Mouse (Mus musculus) embryonic facial prominence, embryonic 11.5 days (tissue): ENCODE results near the gene Trpc7. TPM values are rescaled to one million over a fixed set of nuclear protein-coding genes. Genes with fewer than 3 reads are reported as not detected.
A peak's percentile ranks its signal among the peaks of the same experiment; 100 is the strongest.

Experiments used
- ATAC-seq: fragments of 200-750 bp; cut with Nextera tagmentation; replicated peaks from 2 replicates; pipeline ENCODE4 v1.8.0; 2017; ENCODE audit warnings: low read depth; ENCODE audit not compliant: insufficient number of reproducible peaks, low FRiP score, low TSS enrichment
- DNase-seq: peaks from one replicate; pipeline ENCODE4 v3.0.0-alpha.2; 2015; ENCODE audit warnings: low spot score
- H3K27ac ChIP-seq: fragments of 300-500 bp; sonication (generic); replicated peaks from 2 replicates; pipeline ENCODE4 v1.5.1; 2014; ENCODE audit warnings: mild to moderate bottlenecking, low read depth, low read length, control low read depth
- H3K27me3 ChIP-seq: fragments of 300-500 bp; sonication (generic); 2 replicates; pipeline ENCODE4 v1.6.1; 2014; ENCODE audit warnings: mild to moderate bottlenecking, low read length, moderate library complexity, mixed read lengths; ENCODE audit not compliant: control insufficient read depth, insufficient read depth
- H3K36me3 ChIP-seq: fragments of 300-500 bp; sonication (generic); replicated peaks from 2 replicates; pipeline ENCODE4 v1.6.1; 2014; ENCODE audit warnings: low read depth, mild to moderate bottlenecking, low read length, moderate library complexity, mixed read lengths; ENCODE audit not compliant: control insufficient read depth, insufficient read depth
- H3K4me1 ChIP-seq: fragments of 300-500 bp; sonication (generic); 2 replicates; pipeline ENCODE4 v1.6.1; 2014; ENCODE audit warnings: low read length, mixed read lengths; ENCODE audit not compliant: control insufficient read depth, insufficient read depth
- H3K4me2 ChIP-seq: fragments of 300-500 bp; sonication (generic); 2 replicates; pipeline ENCODE4 v1.6.1; 2014; ENCODE audit warnings: low read depth, mild to moderate bottlenecking, control low read depth, low read length, moderate library complexity
- H3K4me3 ChIP-seq: fragments of 300-500 bp; sonication (generic); 2 replicates; pipeline ENCODE4 v1.5.1; 2014; ENCODE audit warnings: low read depth, low read length, control low read depth
- H3K9ac ChIP-seq: fragments of 300-500 bp; sonication (generic); replicated peaks from 2 replicates; pipeline ENCODE4 v1.6.1; 2014; ENCODE audit warnings: mild to moderate bottlenecking, control low read depth, low read length
- H3K9me3 ChIP-seq: fragments of 300-500 bp; sonication (generic); replicated peaks from 2 replicates; pipeline ENCODE4 v1.6.1; 2016; ENCODE audit warnings: mild to moderate bottlenecking, low read length, inconsistent platforms, mixed read lengths; ENCODE audit not compliant: control insufficient read depth
- WGBS: fragments of 180-500 bp; shearing (Covaris S2); extraction: QIAGEN DNeasy Blood & Tissue Kit; methylation state at CpG from one replicate; pipeline ENCODE4 v1.1.7; 2014; 5-methylcytosine and 5-hydroxymethylcytosine counted together
- polyA plus RNA-seq: library from polyadenylated mRNA; unstranded; fragments of >200 nt; fragmentation: Nextera tagmentation; extraction: Ambion mirVana; gene quantifications from 2 replicates; pipeline ENCODE4 v1.2.1, GENCODE M21; 2014

The Trpc7 gene
- polyA plus RNA-seq, 1 experiment from 2014 or later = 0.06 TPM

DNA sequence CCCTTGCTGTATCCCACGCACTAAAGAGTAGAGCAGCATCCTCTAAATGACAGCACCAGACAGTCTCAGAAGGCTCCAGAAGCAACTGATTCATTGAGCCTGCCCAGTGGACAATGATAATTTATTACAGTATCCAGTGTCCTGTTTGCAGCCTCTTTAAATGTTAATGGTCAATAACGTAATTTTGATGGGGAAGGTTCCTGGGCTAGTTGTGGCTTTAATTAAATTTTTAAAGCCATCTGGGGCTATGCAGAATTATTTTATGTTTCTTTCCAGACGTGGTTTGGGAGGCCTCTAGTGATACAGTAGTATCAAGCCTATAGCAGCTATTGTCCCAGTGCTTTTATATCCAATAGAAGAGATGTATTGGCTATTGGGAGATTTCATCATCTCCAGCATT lies 49.9 kb downstream of the Trpc7 start:
- no peak overlapping the region for H3K4me3 ChIP-seq
- H3K27ac ChIP-seq = no peak overlapping the region
- ATAC-seq = no peak
- H3K4me2 ChIP-seq = no peak overlapping the region
- H3K9me3 ChIP-seq = no peaks in the 10 kb centered on the region
- no peaks in the 10 kb centered on the region for H3K27me3 ChIP-seq
- 78% methylated on average over 3 of the region's 3 CpGs for WGBS
- no peaks in the 10 kb centered on the region for H3K4me1 ChIP-seq
- no peak for DNase-seq
- no peaks in the 10 kb centered on the region for H3K36me3 ChIP-seq
- H3K9ac ChIP-seq = no peak overlapping the region

DNA sequence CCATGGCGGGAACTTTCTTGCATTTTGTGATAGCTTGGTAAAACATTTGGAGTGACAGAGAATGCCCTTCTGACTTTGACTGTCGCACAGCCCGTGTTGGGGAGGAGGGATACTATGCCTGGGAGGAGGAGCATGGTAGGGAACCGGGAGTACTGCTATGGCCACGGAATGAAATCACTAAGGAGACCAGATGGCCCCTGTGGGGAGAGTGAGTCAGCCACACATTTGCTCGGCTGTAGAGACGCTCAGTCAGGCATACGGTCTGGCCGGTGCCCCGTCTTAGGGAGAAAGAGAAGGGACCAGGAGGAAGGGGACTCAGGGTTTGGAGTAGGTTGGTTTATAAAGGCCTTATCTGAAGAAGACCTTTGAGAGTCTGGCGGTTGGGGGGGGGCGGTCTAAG lies 80.3 kb downstream of the Trpc7 start:
- no peak overlapping the region for H3K9ac ChIP-seq
- ATAC-seq = no peak
- WGBS = 89% methylated on average over 12 of the region's 12 CpGs
- H3K36me3 ChIP-seq = no peaks in the 10 kb centered on the region
- H3K9me3 ChIP-seq = no peaks in the 10 kb centered on the region
- no peaks in the 10 kb centered on the region for H3K4me1 ChIP-seq
- no peak overlapping the region for H3K4me2 ChIP-seq
- DNase-seq = no peak
- no peak overlapping the region for H3K4me3 ChIP-seq
- H3K27ac ChIP-seq = no peak overlapping the region
- no peaks in the 10 kb centered on the region for H3K27me3 ChIP-seq

DNA sequence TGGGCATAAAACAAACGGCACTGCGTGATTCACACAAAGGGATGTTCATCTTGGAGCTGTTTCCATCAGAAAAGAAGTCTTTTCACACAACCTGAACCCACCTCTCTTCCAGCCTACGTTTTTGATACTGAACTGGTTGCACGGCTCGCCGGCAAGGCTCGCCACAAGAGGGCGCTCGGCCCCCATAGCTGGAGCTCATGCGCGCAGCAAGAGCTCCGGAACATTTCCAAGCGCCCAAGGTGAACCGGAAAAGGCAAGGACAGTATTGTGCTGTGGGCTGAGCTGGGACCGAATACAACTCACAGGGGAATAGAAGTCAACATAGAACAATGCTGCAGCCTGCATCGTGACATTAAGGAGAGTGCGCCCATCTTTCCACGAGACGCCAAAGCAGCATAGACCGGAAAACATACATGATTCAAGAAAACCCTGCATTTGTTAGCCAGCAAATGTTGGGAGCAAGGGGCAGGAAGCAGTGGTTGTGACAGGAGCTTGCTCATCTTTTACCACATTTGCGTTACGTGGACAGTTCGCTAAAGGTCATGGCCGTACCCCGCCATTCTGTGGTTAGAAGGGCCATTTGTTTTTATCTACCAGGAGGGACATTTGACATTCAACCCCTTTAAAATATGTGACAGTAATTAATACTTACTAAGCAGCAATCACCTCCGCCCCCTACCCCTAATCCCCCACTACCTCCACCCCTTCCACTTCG lies 88.9 kb downstream of the Trpc7 start:
- Histone ChIP-seq H3K4me3 (no peak overlapping the region), H3K9me3 (no peaks in the 10 kb centered on the region), H3K4me1 (no peaks in the 10 kb centered on the region), H3K27me3 (no peaks in the 10 kb centered on the region), H3K4me2 (peak overlapping the region; percentile 34; the same call in 1 of the 2 replicates), H3K27ac (no peak overlapping the region), H3K36me3 (no peaks in the 10 kb centered on the region), H3K9ac (no peak overlapping the region; the same call in 1 of the 2 replicates)
- ATAC-seq (no peak), DNase-seq (peak; percentile 93)
- 11% methylated on average over 27 of the region's 27 CpGs for WGBS

DNA sequence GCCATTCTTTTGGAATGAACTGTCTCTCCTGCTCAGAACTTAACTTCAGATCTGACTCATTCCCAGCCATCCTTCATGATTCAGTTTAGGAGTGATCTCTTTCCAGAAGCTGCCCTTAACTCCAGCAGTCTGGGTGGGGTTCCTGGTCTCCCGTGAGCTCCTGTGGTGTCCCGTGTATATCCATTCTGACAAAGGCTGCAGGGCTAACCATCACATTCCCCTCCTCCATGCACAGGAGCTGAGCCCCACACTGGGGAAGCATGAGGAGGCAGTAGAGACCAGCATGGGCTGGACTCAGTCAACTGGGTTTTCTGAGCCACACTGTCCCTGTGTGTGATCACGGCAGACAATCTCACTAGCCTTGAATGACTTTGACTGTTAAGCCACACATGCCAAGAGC lies 90.7 kb downstream of the Trpc7 start:
- ATAC-seq (no peak), DNase-seq (no peak)
- no peaks in the 10 kb centered on the region for H3K27me3 ChIP-seq
- 76% methylated on average over 3 of the region's 3 CpGs for WGBS
- no peaks in the 10 kb centered on the region for H3K36me3 ChIP-seq
- no peak overlapping the region for H3K4me2 ChIP-seq
- no peak overlapping the region for H3K4me3 ChIP-seq
- H3K4me1 ChIP-seq = no peaks in the 10 kb centered on the region
- H3K9ac ChIP-seq = no peak overlapping the region
- H3K9me3 ChIP-seq = no peaks in the 10 kb centered on the region
- H3K27ac ChIP-seq = no peak overlapping the region

DNA sequence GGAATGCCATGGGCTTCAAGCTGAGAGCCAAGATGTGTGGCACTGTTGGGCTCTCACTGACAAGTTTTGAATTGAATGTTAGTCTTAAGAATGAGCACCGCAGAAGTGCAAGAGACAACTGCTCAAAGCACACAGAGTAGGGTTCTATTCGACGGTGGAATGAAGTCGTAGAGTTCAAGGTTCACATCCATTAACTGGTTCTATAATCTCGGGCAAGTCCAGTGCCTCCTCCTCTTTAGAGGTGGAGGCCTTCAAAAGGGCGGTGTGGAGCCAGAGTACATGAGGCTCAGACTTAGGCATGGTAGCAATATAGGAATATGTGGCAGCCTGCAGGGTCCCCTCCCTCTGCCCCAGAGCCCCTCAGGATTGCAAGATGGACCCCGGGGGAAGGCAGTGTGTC lies 98.3 kb downstream of the Trpc7 start:
- H3K27ac ChIP-seq = no peak overlapping the region
- H3K27me3 ChIP-seq = no peaks in the 10 kb centered on the region
- no peaks in the 10 kb centered on the region for H3K9me3 ChIP-seq
- no peak overlapping the region for H3K4me3 ChIP-seq
- no peaks in the 10 kb centered on the region for H3K36me3 ChIP-seq
- WGBS = 88% methylated on average over 7 of the region's 7 CpGs
- ATAC-seq (no peak), DNase-seq (no peak)
- H3K4me2 ChIP-seq = no peak overlapping the region
- no peak overlapping the region for H3K9ac ChIP-seq
- H3K4me1 ChIP-seq = no peaks in the 10 kb centered on the region

DNA sequence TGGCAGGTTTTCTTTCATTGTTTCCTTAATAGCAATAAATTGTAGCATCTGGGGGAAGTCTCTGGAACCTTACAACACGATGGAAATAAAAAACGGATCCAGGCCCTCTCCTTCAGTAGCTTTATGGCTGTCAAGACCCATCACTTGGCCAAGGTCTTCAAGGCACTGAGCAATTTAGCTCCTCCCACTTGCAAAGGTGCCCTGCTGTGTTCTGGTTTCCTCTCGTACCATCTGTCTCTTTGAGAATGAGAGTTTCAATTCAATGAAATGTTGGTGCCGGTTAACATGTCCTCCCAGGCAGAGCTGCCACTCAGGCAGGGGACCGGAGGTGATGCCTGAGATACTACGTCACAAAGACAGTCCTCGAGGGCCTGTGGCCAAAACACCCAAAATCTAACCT lies 100.3 kb downstream of the Trpc7 start:
- H3K36me3 ChIP-seq = no peaks in the 10 kb centered on the region
- H3K27ac ChIP-seq = no peak overlapping the region
- no peaks in the 10 kb centered on the region for H3K9me3 ChIP-seq
- 71% methylated on average over 7 of the region's 7 CpGs for WGBS
- H3K27me3 ChIP-seq = no peaks in the 10 kb centered on the region
- DNase-seq (no peak), ATAC-seq (no peak)
- no peak overlapping the region for H3K4me2 ChIP-seq
- no peak overlapping the region for H3K9ac ChIP-seq
- no peaks in the 10 kb centered on the region for H3K4me1 ChIP-seq
- no peak overlapping the region for H3K4me3 ChIP-seq

DNA sequence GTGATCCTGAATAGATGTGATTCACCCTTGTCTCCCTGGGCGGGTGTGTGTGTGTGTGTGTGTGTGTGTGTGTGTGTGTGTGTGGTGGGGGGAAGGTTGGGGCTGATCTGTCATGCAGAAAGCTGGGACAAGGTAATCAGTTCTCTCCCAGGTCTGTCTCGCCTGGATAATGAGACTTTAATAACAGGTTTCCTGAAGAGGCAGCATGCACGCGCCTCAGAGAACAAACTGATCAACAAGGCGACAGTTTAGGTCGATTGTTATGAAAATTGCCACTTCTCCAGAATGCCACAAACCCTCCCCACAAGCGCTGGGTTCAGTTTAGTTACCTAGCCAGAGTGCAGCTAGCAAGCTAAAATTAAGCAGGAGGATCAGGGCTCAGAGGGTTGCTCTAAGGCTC lies 101.4 kb downstream of the Trpc7 start:
- no peak overlapping the region for H3K27ac ChIP-seq
- ATAC-seq (no peak), DNase-seq (no peak)
- no peaks in the 10 kb centered on the region for H3K4me1 ChIP-seq
- no peaks in the 10 kb centered on the region for H3K36me3 ChIP-seq
- no peak overlapping the region for H3K4me3 ChIP-seq
- no peaks in the 10 kb centered on the region for H3K27me3 ChIP-seq
- no peaks in the 10 kb centered on the region for H3K9me3 ChIP-seq
- WGBS = 39% methylated on average over 7 of the region's 7 CpGs
- no peak overlapping the region for H3K4me2 ChIP-seq
- no peak overlapping the region for H3K9ac ChIP-seq

DNA sequence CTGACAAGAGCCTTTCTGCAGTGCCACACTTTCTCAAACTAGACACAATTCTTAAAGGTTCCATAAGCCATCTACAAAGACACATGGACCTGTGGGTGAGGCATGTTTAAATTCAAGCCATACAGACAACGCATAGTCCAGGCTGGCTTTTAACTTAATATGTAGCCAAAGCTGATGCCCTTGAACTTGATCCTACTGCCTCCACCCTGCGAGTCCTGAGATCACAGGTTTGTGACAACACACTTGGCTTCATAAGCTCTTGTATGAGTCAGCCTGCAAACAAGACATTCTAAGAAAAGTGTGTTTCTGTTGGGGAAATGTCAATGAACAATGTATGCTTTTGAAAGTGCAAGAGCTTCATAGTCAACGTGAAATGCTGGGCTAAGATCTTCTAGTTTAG lies 102.9 kb downstream of the Trpc7 start:
- Histone ChIP-seq H3K27me3 (no peaks in the 10 kb centered on the region), H3K4me1 (no peaks in the 10 kb centered on the region), H3K9ac (no peak overlapping the region), H3K4me3 (no peak overlapping the region), H3K36me3 (no peaks in the 10 kb centered on the region), H3K27ac (no peak overlapping the region), H3K9me3 (no peaks in the 10 kb centered on the region), H3K4me2 (no peak overlapping the region)
- ATAC-seq (no peak), DNase-seq (no peak)
- WGBS = 92% methylated on average over 3 of the region's 3 CpGs
